Mouse (Mus musculus): ENCODE data around the gene Faf2.

- TF ChIP-seq CTCF (IDR thresholded peaks at IDR 0.05; ENCODE audit: low read depth) (no peak), EP300 (IDR thresholded peaks at IDR 0.05; ENCODE audit: low read depth) (no peak)
Observed at GRCm38 (mm10) chr13:54629128-54629527, 7.5 kb downstream of the Faf2 start.

Data from liver, embryonic 14.5 days (tissue).